Mouse (Mus musculus) megakaryocyte, adult 5-6 weeks (primary cell): ENCODE results near the gene Flt1. TPM values are rescaled to one million over a fixed set of nuclear protein-coding genes. Genes with fewer than 3 reads are reported as not detected.
A peak's percentile ranks its signal among the peaks of the same experiment; 100 is the strongest.

Experiments
- ATAC-seq: 2 replicates; pipeline ENCODE4 v1.8.0; 2016; ENCODE audit warnings: mild to moderate bottlenecking, inconsistent platforms; ENCODE audit not compliant: poor library complexity, severe bottlenecking
- total RNA-seq, 2 experiments: library from RNA; stranded (forward) in 1 of 2; stranded (reverse) in 1 of 2; fragments of 153-499, 151-499 nt in 1 of 2; fragments of 221-1000, 200-1000 nt in 1 of 2; gene quantifications; 2 replicates each; pipeline versions ENCODE4 v1.2.3 to v1.2.4; 2015 to 2017

The Flt1 gene
- total RNA-seq (2015) (2.1 and 2.3 TPM in 2 replicates), total RNA-seq (2017) (2.9 and 5.3 TPM in 2 replicates)

DNA sequence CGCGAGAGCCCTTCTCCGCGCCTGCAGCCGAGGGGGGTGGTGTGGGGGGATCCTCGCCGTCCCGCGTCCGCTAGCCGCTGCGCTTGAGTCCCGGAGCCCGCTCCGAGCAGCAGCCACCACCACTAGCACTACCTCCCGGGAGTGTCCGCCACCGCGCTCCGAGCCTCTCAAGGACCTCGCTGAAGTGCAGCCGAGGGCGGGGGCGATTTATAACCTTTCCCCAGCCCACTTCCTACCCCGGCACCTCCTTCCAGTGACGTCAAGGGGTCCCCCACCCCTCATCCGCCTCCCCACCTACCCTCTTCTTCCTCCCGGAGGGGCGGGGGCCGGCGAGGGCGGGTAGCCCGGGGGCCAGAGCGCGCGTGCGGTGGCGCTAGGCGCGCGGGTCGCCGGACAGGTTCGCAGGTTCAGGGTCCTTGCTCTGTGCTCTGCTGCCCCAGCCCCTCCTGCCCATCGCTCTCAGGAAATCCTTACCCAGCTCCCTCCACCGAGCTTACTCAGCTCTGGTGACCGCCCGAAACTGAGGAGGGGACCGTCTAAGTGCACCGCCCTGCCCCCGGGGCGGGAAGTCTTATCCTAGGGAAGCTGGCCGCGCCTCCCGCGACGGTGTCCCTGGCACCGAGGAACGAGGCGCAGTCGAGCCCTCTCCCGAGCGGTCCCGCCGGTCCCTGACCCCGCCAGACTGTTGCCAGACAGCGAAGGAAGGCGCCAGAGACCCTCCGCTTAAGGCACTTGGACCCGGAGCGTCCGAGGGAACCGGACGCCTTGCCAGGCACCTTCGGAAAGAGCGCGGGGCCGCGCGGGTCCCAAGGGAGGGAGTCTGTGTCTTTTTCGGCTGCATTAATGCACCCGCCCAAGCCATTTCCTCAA is at the start of gene Flt1:
Gene Flt1 (minus strand): TSS at position 181 of the 870 bp plus-strand sequence.
- ATAC-seq, result peak; percentile 17; the same call in 1 of the 2 replicates

DNA sequence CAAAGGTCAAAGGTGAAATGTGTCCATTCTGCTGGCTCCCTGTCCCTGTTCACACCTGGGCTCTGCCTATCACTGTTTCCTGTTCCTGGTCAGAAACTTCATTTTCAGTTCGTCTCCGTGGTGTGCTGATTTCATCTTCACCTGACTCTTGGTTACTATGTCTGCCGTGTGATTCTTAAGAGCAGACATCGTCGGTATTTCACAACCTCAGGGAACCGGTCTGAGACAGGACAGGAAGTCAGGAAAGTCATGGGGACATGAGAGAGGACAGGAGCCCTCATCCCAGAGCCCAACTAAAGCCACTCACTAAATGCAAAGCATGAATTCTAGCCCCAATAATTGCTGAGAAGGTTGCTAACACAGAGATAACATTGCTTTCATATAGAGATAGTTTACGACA is 49.4 kb upstream of the Flt1 start:
- no peak for ATAC-seq

- no peak for ATAC-seq
These were observed 44.1 kb upstream of the Flt1 start for GRCm38 (mm10) chr5:147769918-147770317.

DNA sequence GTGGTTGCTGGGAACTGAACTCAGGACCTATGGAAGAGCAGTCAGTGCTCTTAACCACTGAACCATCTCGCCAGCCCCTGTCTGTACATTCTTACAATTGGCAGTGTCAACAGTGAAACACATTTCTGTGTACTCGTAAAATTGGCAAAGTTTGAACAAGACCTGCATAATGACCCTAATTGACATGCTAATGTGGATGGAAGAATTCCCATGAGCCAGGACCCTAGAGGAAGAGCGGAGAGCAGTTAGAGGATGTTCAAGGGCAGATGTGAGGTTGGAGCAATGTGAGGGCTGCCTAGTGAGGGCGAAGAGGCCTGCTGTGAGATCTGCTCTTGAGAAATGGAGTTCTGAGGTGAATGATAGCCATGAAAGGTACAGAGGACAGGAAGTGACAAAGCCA is 38.2 kb upstream of the Flt1 start:
- no peak for ATAC-seq

GRCm38 (mm10) chr5:147761984-147762383 is 36.2 kb upstream of the Flt1 start:
- ATAC-seq, result no peak

- ATAC-seq, result no peak
These were observed 35.5 kb upstream of the Flt1 start for GRCm38 (mm10) chr5:147761275-147761674.

GRCm38 (mm10) chr5:147758640-147759319 is 33.0 kb upstream of the Flt1 start:
- ATAC-seq, result peak; percentile 68

DNA sequence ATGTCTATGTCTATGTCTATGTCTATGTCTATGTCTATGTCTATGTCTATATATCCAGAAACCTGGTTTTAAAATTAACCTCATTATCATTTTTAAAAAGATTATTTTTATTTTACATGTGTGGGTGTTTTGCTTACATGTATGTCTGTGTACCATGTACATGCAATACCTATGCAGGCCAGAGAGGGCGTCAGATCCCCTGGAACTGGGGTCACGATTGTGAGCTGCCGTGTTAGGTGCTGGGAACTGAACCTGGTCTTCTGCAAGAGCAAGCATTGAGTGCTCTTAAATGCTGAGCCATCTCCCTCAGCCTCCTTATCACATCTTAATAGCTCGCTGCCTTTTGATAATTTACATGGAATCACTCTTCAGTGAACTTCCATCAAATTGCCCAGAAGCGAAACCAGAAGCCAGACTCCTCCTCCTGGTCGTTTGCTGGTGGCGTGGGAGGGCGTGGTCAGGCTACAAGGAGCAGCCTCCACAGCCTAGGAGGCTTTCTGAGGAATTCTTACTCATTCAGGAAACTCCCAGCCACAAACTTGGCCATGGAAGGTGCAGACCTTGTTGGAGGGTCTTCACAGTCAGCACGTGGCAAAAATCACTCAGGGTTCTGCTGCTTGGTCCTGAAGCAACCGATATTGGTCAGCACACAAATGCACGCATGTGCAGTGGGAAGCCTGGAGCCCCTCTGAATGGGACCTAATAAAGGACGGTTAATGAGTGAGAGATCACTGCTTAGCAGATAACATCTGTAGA is 32.2 kb upstream of the Flt1 start:
- peak; percentile 86 for ATAC-seq

DNA sequence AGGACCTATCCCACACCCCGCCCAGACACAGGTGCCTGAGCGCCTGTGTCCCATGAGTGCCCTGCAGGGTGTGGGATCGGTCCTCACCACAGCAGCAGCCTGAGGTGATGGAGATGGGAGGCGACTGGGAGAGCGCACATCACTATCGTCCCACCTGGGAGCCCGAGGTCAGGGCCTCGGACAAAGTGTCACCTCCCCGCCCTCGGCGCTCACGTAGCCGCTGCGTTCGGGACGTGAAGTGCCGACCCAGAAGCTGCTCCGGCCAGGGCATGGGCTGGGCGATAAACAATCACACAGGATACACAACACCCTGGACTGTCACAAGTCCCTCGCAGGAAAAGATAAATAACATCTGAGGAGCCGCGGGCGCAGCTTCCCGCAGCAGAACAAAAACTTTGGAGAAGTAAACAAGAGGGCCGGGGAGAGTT is 27.1 kb upstream of the Flt1 start:
- ATAC-seq, result no peak

DNA sequence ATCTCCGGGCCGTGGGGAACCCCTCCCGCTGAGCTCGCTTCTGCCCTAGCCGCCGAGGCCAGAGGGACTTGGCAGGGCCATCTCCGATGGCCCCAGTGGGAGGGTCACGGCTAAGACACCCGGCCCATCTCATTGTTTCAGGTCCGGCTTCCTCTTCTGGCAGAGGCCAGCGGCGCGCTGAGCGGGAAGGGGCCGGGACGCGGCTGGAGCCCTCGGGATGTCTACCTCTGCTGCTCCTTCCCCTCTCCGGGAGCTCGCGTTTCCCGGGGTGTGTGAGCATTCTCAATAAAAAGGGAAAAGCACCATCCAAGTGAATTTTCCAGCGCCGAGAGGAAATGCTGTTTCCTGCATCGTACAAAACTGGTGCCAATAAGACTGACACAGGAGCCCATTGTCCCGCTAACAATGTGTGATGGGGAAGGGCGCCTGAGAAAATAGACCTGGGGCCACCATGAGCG is 25.9 kb upstream of the Flt1 start:
- ATAC-seq, result peak; percentile 60

- ATAC-seq, result no peak
These were observed 24.2 kb upstream of the Flt1 start for GRCm38 (mm10) chr5:147749972-147750371.

- ATAC-seq, result peak; percentile 86
These were observed 22.3 kb upstream of the Flt1 start for GRCm38 (mm10) chr5:147748081-147748581.

- ATAC-seq, result no peak
These were observed 19.3 kb upstream of the Flt1 start for GRCm38 (mm10) chr5:147744900-147745653.

DNA sequence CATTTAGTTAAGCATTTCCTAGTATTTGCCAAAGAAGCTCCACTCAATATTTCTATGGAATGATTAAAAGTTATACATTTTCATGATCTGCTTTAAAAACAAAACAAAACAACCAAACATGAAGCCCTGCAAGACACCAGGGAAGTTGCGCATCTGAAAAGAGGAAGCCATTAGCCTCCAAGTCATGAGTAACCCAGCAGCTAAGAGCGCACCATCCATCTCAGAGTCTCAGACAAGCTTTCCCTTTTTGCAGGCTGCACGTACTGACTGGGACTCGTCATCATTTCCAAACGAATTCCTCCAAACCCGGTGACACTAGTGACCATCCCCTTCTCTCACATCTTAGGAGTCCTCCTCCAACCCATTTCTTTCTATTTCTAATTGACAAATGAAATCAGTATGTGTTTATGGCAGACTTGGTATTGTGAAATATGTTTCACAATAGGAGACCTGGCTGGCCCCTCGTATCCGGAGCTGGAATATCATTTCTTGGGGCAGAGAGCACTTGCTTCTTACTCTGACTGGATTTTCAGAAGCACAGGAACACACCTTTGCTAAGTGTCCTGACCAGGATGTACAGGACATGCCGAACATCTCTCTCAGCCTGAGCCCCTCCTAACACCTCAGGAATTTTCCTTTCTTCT is 16.8 kb upstream of the Flt1 start:
- ATAC-seq, result peak; percentile 95

DNA sequence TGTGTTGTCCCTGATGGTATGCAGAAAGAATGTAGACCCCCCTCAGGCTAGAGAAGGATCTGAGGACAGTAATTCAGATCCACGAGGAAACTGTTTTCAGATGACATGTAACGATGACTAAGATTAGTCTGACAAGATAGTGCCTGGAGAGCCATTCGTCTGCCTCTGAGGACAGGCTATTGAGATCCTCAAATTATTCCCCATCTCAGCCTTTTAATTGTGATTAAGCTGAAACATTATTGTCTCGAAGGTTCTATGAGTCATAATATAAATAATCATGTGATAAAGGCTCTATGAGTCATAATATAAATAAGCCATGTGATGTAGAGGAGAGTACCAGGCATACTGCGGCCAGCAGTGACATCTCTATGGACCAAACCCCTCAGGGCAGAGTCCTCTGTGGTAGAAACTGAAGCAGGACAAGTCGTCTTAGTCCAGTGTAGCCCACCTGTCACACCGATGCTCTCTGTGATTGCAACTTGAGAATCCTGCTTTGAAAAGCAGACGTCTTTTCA is 11.0 kb upstream of the Flt1 start:
- ATAC-seq, result no peak

- ATAC-seq, result peak; percentile 49; the same call in 1 of the 2 replicates
These were observed 7.9 kb upstream of the Flt1 start for GRCm38 (mm10) chr5:147733682-147734081.

DNA sequence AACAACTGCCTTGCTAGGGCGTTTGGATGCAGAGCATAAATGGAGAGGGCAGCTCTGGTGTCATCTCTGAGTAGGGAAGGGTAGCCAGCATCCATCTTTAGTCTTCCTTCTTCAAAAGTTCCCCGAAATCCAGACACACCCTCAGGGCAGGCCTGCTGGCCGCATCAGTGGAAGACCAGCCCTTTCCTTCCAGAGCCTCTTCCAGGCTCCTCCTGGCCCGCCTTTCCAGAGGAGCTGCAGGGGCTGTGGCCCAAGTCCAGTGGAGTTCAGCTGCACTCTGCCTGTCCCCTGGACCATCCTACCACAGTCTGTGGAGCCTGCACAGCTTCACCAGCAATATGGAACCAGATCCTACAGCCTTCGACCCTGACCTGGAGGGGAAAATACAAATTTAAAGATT is 7.1 kb upstream of the Flt1 start:
- no peak for ATAC-seq

GRCm38 (mm10) chr5:147727481-147727880 is 1.7 kb upstream of the Flt1 start:
- ATAC-seq, result no peak

DNA sequence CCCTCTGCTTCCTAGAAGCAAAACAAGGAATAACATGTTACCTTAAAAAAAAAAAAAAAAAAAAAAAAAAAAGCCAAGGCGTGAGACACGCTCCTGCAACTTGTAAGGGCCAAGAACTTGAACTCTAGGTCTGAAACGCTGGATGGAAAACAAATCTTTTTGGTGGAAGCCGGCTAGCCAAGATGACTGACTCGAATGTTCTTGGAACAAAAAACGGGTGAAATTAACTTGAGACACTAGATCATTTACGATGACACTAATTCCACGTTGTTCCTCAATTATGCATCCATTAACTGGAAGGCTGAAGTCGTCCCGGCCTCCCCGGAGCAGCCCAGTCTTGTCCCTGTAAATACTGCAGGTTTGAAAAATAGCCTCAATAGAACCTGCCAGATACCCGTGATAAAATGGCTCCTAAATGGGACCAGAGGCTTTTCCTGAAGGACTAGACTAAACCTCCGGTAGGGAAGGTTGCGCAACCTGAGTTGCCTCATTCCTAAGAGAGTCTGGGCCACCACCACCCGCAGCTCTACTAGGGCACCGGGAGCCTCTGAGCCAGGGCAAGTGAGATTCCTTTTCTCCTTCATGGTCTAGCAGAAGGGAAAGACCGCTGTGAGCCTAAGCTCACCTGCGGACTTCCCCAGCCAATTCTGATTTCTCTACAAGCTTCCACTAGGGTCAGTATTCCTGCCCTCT is 1.0 kb upstream of the Flt1 start:
- peak; percentile 65 for ATAC-seq
